Mouse (Mus musculus) myocyte (in vitro differentiated cells): ENCODE data around the gene Arhgap6.

Experiments
- CEBPB ChIP-seq: IDR thresholded peaks from 2 replicates; pipeline ENCODE4 v1.6.1; 2011; ENCODE audit warnings: mild to moderate bottlenecking, moderate library complexity; ENCODE audit not compliant: poor library complexity, insufficient read depth, severe bottlenecking
- E2F4 ChIP-seq: IDR thresholded peaks from one replicate; pipeline ENCODE4 v1.6.1; 2011; ENCODE audit warnings: mild to moderate bottlenecking, control low read depth, moderate library complexity; ENCODE audit not compliant: insufficient read depth
- MAX ChIP-seq: IDR thresholded peaks from one replicate; pipeline ENCODE4 v1.6.1; 2011; ENCODE audit warnings: low read depth, mild to moderate bottlenecking, control low read depth
- MYOD1 ChIP-seq, 3 experiments: IDR thresholded peaks; one replicate each; pipeline ENCODE4 v1.6.1; 2011; ENCODE audit warnings: control low read depth in 2 of 3, low read depth in 2 of 3, mild to moderate bottlenecking in 2 of 3, moderate library complexity in 1 of 3; ENCODE audit not compliant: insufficient read length in 2 of 3, control insufficient read depth in 1 of 3
- POLR2A ChIP-seq: IDR thresholded peaks from one replicate; pipeline ENCODE4 v1.6.1; 2011; ENCODE audit warnings: low read depth, mild to moderate bottlenecking, control low read depth, moderate library complexity; ENCODE audit not compliant: insufficient read length
- POLR2AphosphoS2 ChIP-seq: IDR thresholded peaks from one replicate; pipeline ENCODE4 v1.6.1; 2011; ENCODE audit warnings: low read depth, control low read depth; ENCODE audit not compliant: insufficient read length
- SRF ChIP-seq: IDR thresholded peaks from one replicate; pipeline ENCODE4 v1.6.1; 2011; ENCODE audit warnings: low read depth; ENCODE audit not compliant: control insufficient read depth, insufficient read length
- TCF12 ChIP-seq: IDR thresholded peaks from one replicate; pipeline ENCODE4 v1.6.1; 2011; ENCODE audit warnings: mild to moderate bottlenecking, control low read depth; ENCODE audit not compliant: poor library complexity, insufficient read depth, severe bottlenecking
- USF1 ChIP-seq: IDR thresholded peaks from one replicate; pipeline ENCODE4 v1.6.1; 2011; ENCODE audit warnings: low read depth, mild to moderate bottlenecking, control low read depth, moderate library complexity

DNA sequence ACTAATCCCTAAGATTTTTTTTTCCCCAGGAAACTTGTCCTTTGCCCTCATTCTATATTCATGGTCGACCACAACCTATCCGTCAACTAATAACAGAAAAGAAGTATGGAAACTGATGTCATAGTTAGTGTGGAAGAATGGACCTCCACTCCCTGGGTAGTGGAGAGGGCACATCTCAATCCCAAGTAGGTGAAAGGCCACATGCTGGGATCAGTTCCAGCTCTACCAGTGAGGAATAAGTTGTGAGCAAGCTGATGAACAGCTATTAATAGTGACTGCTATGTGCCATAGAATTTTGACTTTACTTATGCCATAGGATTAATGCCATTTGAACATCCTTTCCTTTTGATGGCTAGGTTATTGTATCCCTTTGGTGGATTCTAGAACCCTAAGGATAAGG, 383.7 kb downstream of the Arhgap6 start:
- TF ChIP-seq E2F4 (no peak), SRF (no peak), TCF12 (no peak), USF1 (no peak), POLR2A (no peak), MAX (no peak), CEBPB (no peak), MYOD1 (IDR thresholded peaks at IDR 0.05; ENCODE audit: control insufficient read depth in 1 of 3, insufficient read length in 2 of 3, low read depth in 2 of 3) (no peak), POLR2AphosphoS2 (no peak)
